Mouse (Mus musculus): ENCODE measurements at regions not wholly inside any gene's neighbourhood (a gene's known extent, or its start where the extent isn't known, plus 50 kb on each side); places are given as distances from the start of the nearest gene placed in this dataset.

DNA sequence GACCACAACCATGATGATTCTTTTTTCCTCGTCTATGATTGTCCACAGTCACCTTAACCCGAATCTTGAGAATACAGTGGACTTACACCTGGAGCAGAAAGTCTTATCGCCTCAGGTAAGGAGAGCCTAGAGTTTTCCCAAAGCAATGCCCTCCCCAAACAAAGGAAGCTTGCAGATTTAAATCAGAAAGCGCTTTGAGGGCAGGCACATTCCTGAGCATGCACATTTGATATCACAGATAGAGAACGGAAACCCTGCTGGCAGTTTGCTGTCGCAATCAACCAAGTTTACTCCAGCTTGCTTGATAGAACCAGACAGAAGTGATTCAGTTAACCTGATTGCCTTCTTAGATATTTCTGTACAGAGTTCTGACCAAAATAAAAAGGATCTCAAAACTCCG, 393.6 kb upstream of the Gm10131 start:
- no peak overlapping the region for H3K4me3 ChIP-seq
- H3K27ac ChIP-seq (replicated peaks), result no peak overlapping the region
- H3K36me3 ChIP-seq, result no peaks in the 10 kb centered on the region
- H3K4me1 ChIP-seq, result no peaks in the 10 kb centered on the region
- 85% methylated on average over 7 of the region's 7 CpGs for WGBS
- no peaks in the 10 kb centered on the region; the same call in 1 of the 2 replicates for H3K27me3 ChIP-seq
- no peak overlapping the region for H3K4me2 ChIP-seq (replicated peaks)
- ATAC-seq (ENCODE audit: low FRiP score, low read depth), result no peak
- no peak overlapping the region for H3K9ac ChIP-seq (replicated peaks)
- H3K9me3 ChIP-seq, result no peaks in the 10 kb centered on the region

DNA sequence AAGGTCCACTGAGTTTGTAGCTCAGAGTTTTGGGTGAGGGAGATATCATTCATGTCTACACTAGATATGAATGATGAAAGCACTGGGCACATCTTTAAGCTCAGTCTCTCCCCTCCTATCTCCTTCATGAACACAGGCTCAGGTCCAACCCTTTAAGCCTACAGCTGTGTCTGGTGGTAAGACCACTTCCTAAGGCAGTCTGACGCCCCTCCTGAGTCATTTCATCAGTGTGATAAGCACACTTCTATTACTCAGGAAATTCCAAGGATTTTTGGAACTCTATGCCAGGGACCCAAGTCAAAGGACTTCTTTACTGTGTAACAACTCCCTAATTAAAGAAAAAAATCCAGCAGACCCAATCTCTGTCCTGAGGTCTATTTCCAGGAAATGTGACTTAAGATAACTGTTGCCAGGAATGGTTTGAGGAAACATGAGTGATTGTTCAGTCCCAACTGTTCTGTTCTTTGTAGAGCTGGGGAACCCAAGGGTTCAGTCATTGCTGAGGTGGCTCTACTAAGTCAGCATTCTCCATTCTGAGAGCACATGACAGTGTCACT, 391.1 kb upstream of the Gm10131 start:
- Histone ChIP-seq H3K27ac (replicated peaks) (no peak overlapping the region), H3K36me3 (no peaks in the 10 kb centered on the region), H3K4me1 (no peaks in the 10 kb centered on the region), H3K9ac (replicated peaks) (no peak overlapping the region), H3K27me3 (no peaks in the 10 kb centered on the region; the same call in 1 of the 2 replicates), H3K4me2 (replicated peaks) (no peak overlapping the region), H3K9me3 (no peaks in the 10 kb centered on the region), H3K4me3 (no peak overlapping the region)
- ATAC-seq (ENCODE audit: low FRiP score, low read depth), result no peak
- 81% methylated on average over 1 of the region's 1 CpGs for WGBS

DNA sequence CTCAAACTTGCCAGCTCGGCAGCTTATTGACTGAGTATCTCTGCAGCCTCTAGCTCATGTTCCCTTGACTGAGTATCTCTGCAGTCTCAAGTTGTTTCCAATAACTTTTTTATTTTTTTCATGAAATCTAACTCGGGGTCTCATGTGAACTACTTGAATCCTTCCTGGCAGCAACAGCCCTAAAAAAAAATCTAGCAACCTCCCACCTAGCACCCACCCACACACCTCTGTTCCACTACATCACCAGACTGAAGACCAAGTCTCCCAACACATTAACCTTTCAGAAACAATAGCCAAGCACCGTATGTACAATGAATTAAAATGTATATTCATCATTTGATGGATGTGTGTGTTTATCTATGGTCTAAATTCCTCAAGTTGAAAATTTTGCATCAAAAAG, 387.7 kb upstream of the Gm10131 start:
- Histone ChIP-seq H3K4me1 (no peaks in the 10 kb centered on the region), H3K4me2 (replicated peaks) (no peak overlapping the region), H3K9me3 (no peaks in the 10 kb centered on the region), H3K9ac (replicated peaks) (no peak overlapping the region), H3K36me3 (no peaks in the 10 kb centered on the region), H3K27me3 (no peaks in the 10 kb centered on the region), H3K27ac (replicated peaks) (no peak overlapping the region), H3K4me3 (no peak overlapping the region)
- 85% methylated on average over 3 of the region's 3 CpGs for WGBS
- ATAC-seq (ENCODE audit: low FRiP score, low read depth), result no peak

- Histone ChIP-seq H3K4me2 (replicated peaks) (no peak overlapping the region), H3K36me3 (no peaks in the 10 kb centered on the region), H3K4me1 (no peaks in the 10 kb centered on the region), H3K4me3 (no peak overlapping the region), H3K27me3 (no peaks in the 10 kb centered on the region), H3K9ac (replicated peaks) (no peak overlapping the region), H3K9me3 (no peaks in the 10 kb centered on the region), H3K27ac (replicated peaks) (no peak overlapping the region)
- 93% methylated on average over 4 of the region's 4 CpGs for WGBS
- no peak for ATAC-seq (ENCODE audit: low FRiP score, low read depth)
Observed at GRCm38 (mm10) chr8:34496751-34497150, 385.2 kb upstream of the Gm10131 start.

- no peaks in the 10 kb centered on the region for H3K4me1 ChIP-seq
- H3K4me2 ChIP-seq (replicated peaks), result no peak overlapping the region
- no peak overlapping the region for H3K9ac ChIP-seq (replicated peaks)
- 94% methylated on average over 4 of the region's 4 CpGs for WGBS
- H3K27ac ChIP-seq (replicated peaks), result no peak overlapping the region
- no peaks in the 10 kb centered on the region for H3K27me3 ChIP-seq
- no peak overlapping the region for H3K4me3 ChIP-seq
- no peaks in the 10 kb centered on the region for H3K9me3 ChIP-seq
- no peaks in the 10 kb centered on the region for H3K36me3 ChIP-seq
- no peak for ATAC-seq (ENCODE audit: low FRiP score, low read depth)
Observed at GRCm38 (mm10) chr8:34495974-34496373, 384.4 kb upstream of the Gm10131 start.

GRCm38 (mm10) chr8:34488746-34489400, 377.3 kb upstream of the Gm10131 start:
- ATAC-seq (ENCODE audit: low FRiP score, low read depth), result no peak
- Histone ChIP-seq H3K4me2 (replicated peaks) (no peak overlapping the region), H3K36me3 (no peaks in the 10 kb centered on the region), H3K27ac (replicated peaks) (no peak overlapping the region), H3K27me3 (peaks cover 7% of the 10 kb centered on the region; the same call in 1 of the 2 replicates), H3K9me3 (no peaks in the 10 kb centered on the region), H3K4me3 (no peak overlapping the region), H3K9ac (replicated peaks) (no peak overlapping the region), H3K4me1 (peaks cover 14% of the 10 kb centered on the region)
- WGBS, result 65% methylated on average over 7 of the region's 7 CpGs

GRCm38 (mm10) chr8:34486433-34487096, 375.0 kb upstream of the Gm10131 start:
- no peak overlapping the region for H3K27ac ChIP-seq (replicated peaks)
- H3K4me3 ChIP-seq, result no peak overlapping the region
- no peaks in the 10 kb centered on the region for H3K9me3 ChIP-seq
- WGBS, result 57% methylated on average over 17 of the region's 17 CpGs
- H3K4me2 ChIP-seq (replicated peaks), result no peak overlapping the region
- ATAC-seq (ENCODE audit: low FRiP score, low read depth), result no peak
- peaks cover 7% of the 10 kb centered on the region; the same call in 1 of the 2 replicates for H3K27me3 ChIP-seq
- H3K9ac ChIP-seq (replicated peaks), result no peak overlapping the region
- H3K36me3 ChIP-seq, result no peaks in the 10 kb centered on the region
- peaks cover 14% of the 10 kb centered on the region for H3K4me1 ChIP-seq

DNA sequence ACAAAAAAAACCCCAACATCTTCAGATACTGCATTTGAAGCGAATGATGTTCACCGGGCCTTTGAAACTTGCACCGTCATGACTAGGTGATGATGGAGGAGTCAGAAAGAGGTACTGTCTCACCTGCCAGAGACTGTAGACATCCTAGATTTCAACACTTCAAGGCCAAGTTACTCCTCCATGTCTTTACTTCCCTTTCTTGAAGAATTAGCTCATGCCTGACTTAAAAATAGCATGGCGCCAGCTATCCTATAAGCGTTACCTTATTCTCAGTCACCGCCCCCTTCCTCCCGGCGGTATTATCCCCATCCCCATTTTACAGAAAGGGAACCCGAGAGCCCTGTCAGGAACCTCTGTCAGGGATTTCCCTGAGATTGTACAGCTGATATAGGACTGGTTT, 374.4 kb upstream of the Gm10131 start:
- Histone ChIP-seq H3K27me3 (peaks cover 7% of the 10 kb centered on the region; the same call in 1 of the 2 replicates), H3K27ac (replicated peaks) (no peak overlapping the region), H3K9me3 (no peaks in the 10 kb centered on the region), H3K9ac (replicated peaks) (no peak overlapping the region), H3K4me1 (peaks cover 14% of the 10 kb centered on the region), H3K4me2 (replicated peaks) (no peak overlapping the region), H3K36me3 (no peaks in the 10 kb centered on the region), H3K4me3 (no peak overlapping the region)
- 93% methylated on average over 9 of the region's 9 CpGs for WGBS
- ATAC-seq (ENCODE audit: low FRiP score, low read depth), result no peak

DNA sequence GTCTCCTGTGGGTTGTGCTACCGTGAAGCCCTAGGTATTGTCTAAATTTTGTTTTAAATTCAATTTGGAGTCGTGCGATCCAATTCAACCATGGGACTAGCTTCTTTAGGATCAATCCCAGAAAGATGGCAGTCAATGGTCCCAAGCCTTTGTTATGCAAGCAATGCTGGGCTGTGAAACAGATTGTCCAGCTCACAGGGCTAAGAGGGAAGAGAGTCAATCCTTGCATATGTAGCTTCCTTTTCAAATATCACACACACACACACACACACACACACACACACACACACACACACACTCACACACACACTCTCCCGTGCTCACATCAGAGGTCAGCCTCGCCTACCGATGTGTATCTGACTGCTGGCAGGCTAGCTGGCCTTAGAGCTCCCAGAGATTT, 373.8 kb upstream of the Gm10131 start:
- no peaks in the 10 kb centered on the region for H3K36me3 ChIP-seq
- peaks cover 7% of the 10 kb centered on the region for H3K27me3 ChIP-seq
- no peak overlapping the region for H3K9ac ChIP-seq (replicated peaks)
- H3K4me1 ChIP-seq, result peaks cover 14% of the 10 kb centered on the region
- no peak overlapping the region for H3K27ac ChIP-seq (replicated peaks)
- ATAC-seq (ENCODE audit: low FRiP score, low read depth), result no peak
- H3K4me3 ChIP-seq, result no peak overlapping the region
- no peak overlapping the region for H3K4me2 ChIP-seq (replicated peaks)
- WGBS, result 81% methylated on average over 6 of the region's 6 CpGs
- no peaks in the 10 kb centered on the region for H3K9me3 ChIP-seq

- Histone ChIP-seq H3K36me3 (no peaks in the 10 kb centered on the region), H3K27ac (replicated peaks) (no peak overlapping the region), H3K27me3 (peaks cover 7% of the 10 kb centered on the region), H3K9ac (replicated peaks) (no peak overlapping the region), H3K4me3 (no peak overlapping the region), H3K4me1 (peaks cover 14% of the 10 kb centered on the region), H3K9me3 (no peaks in the 10 kb centered on the region), H3K4me2 (replicated peaks) (no peak overlapping the region)
- ATAC-seq (ENCODE audit: low FRiP score, low read depth), result no peak
- WGBS, result 65% methylated on average over 6 of the region's 6 CpGs
Observed at GRCm38 (mm10) chr8:34484551-34485335, 373.2 kb upstream of the Gm10131 start.

DNA sequence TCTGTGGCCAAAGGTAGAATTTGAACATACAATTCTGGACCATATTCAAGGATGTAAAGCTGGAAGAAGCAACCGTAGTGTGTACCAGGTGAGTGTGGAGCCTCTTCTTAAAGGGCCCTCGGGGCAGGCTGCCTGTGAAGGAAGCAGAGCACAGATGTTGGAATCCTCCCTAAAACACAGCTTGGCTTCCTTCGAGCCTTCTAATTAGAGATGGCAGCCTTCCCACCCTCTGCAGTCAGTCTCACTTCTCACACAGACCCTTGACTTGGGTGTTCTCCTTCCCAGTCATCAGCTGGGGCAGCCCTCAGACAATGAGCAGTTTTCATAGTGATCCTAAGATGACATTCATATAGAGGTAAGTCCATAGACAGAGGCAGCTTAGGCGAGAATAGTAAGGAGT, 371.7 kb upstream of the Gm10131 start:
- peaks cover 14% of the 10 kb centered on the region for H3K4me1 ChIP-seq
- H3K36me3 ChIP-seq, result no peaks in the 10 kb centered on the region
- H3K9ac ChIP-seq (replicated peaks), result no peak overlapping the region
- H3K4me3 ChIP-seq, result no peak overlapping the region
- no peaks in the 10 kb centered on the region for H3K9me3 ChIP-seq
- no peak for ATAC-seq (ENCODE audit: low FRiP score, low read depth)
- no peak overlapping the region for H3K27ac ChIP-seq (replicated peaks)
- WGBS, result 80% methylated on average over 4 of the region's 4 CpGs
- H3K27me3 ChIP-seq, result peaks cover 7% of the 10 kb centered on the region
- no peak overlapping the region for H3K4me2 ChIP-seq (replicated peaks)

DNA sequence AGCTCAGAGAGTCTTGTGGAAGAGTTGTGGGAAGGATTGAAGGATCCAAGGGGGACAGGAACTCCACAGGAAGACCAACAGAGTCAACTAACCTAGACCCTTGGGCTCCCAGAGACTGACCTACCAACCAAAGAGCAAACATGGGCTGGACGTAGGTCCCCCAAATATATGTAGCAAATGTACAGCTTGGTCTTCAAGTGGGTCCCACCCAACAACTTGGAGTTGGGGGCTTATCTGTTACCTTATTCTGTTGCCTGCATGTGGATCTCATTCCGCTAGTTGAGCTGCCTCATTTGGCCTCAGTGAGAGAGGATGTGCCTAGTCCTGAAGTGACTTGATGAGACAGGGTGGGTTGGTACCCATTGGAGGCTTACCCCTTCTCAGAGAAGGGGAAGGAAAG, 371.1 kb upstream of the Gm10131 start:
- Histone ChIP-seq H3K27ac (replicated peaks) (no peak overlapping the region), H3K9ac (replicated peaks) (no peak overlapping the region), H3K4me3 (no peak overlapping the region), H3K4me2 (replicated peaks) (no peak overlapping the region), H3K36me3 (no peaks in the 10 kb centered on the region), H3K4me1 (peaks cover 14% of the 10 kb centered on the region), H3K9me3 (no peaks in the 10 kb centered on the region), H3K27me3 (peaks cover 2% of the 10 kb centered on the region)
- 95% methylated on average over 2 of the region's 2 CpGs for WGBS
- ATAC-seq (ENCODE audit: low FRiP score, low read depth), result no peak

Data from midbrain, embryonic 12.5 days (tissue).